Mouse (Mus musculus) forebrain, postnatal 0 days (tissue): ENCODE results near the gene Hmga1. TPM values are rescaled to one million over a fixed set of nuclear protein-coding genes. Genes with fewer than 3 reads are reported as not detected.

Experiments used
- ATAC-seq: fragments of 200-750 bp; cut with Nextera tagmentation; 2 replicates; pipeline ENCODE4 v1.8.0; 2017; ENCODE audit warnings: mild to moderate bottlenecking, moderate library complexity
- DNase-seq: peaks from one replicate; pipeline ENCODE4 v3.0.0-alpha.2; 2015
- H3K27ac ChIP-seq: fragments of 300-500 bp; sonication (generic); 2 replicates; pipeline ENCODE4 v1.5.1; 2014; ENCODE audit warnings: low read depth, mild to moderate bottlenecking, antibody characterized with exemption, low read length, moderate library complexity, mixed read lengths
- H3K27me3 ChIP-seq: fragments of 300-500 bp; sonication (generic); 2 replicates; pipeline ENCODE4 v1.6.1; 2014; ENCODE audit warnings: mild to moderate bottlenecking, low read length, mixed read lengths; ENCODE audit not compliant: insufficient read depth
- H3K36me3 ChIP-seq: fragments of 300-500 bp; sonication (generic); 2 replicates; pipeline ENCODE4 v1.6.1; 2014; ENCODE audit warnings: mild to moderate bottlenecking, moderate library complexity; ENCODE audit not compliant: insufficient read depth
- H3K4me1 ChIP-seq: fragments of 300-500 bp; sonication (generic); 2 replicates; pipeline ENCODE4 v1.6.1; 2014; ENCODE audit warnings: antibody characterized with exemption; ENCODE audit not compliant: insufficient read depth
- H3K4me2 ChIP-seq: fragments of 300-500 bp; sonication (generic); 2 replicates; pipeline ENCODE4 v1.6.1; 2014; ENCODE audit warnings: low read depth, mild to moderate bottlenecking, moderate library complexity
- H3K4me3 ChIP-seq: fragments of 300-500 bp; sonication (generic); 2 replicates; pipeline ENCODE4 v1.5.1; 2014; ENCODE audit warnings: low read depth, low read length, mixed read lengths
- H3K9ac ChIP-seq: fragments of 300-500 bp; sonication (generic); 2 replicates; pipeline ENCODE4 v1.6.1; 2014; ENCODE audit warnings: mild to moderate bottlenecking
- H3K9me3 ChIP-seq: fragments of 300-500 bp; sonication (generic); 2 replicates; pipeline ENCODE4 v1.6.1; 2016; ENCODE audit warnings: low read length
- CTCF ChIP-seq: sonication (generic); IDR thresholded peaks from 2 replicates; pipeline ENCODE4 v1.5.1; 2016; ENCODE audit warnings: antibody characterized with exemption, control low read depth, low read depth
- WGBS: fragments of 180-500 bp; shearing (Covaris S2); extraction: QIAGEN DNeasy Blood & Tissue Kit; methylation state at CpG from one replicate; pipeline ENCODE4 v1.1.7; 2014; 5-methylcytosine and 5-hydroxymethylcytosine counted together
- polyA plus RNA-seq: library from polyadenylated mRNA; unstranded; fragments of >200 nt; fragmentation: Nextera tagmentation; extraction: Ambion mirVana; gene quantifications from 2 replicates; pipeline ENCODE4 v1.2.1, GENCODE M21; 2015
- total RNA-seq: library from RNA; depleted of rRNA; stranded (reverse); fragments of >200 nt; gene quantifications from 2 replicates; pipeline ENCODE4 v1.2.3, GENCODE M21; 2014

Gene Hmga1
- total and polyA plus RNA-seq, 2 experiments from 2014 or later: 99.1 to 122 TPM

DNA sequence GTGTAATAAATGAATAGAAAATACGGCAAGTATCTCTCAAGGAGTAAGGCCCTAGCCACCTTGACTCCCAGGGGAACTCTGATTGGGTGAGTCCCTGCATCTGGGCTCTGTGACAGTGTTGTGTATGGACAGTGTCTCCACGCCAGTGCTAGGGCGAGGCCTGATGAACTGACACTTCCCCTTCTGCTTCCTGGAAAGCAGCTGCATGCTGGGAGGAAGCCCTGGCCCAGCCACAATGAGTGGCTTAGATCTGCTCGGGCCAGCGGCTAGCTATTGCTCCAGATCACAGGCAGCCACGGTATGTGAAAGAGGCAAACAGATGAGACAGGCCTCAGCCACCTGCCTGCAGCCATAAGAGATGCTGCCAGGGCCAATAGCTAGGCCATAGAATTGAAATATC, 29.1 kb upstream of the Hmga1 start:
- Histone ChIP-seq H3K27me3 (no peaks in the 10 kb centered on the region), H3K9me3 (no peaks in the 10 kb centered on the region), H3K9ac (no peak overlapping the region), H3K4me2 (no peak overlapping the region), H3K4me3 (no peak overlapping the region), H3K36me3 (no peaks in the 10 kb centered on the region), H3K4me1 (no peaks in the 10 kb centered on the region), H3K27ac (no peak overlapping the region)
- TF ChIP-seq CTCF: no peak
- 75% methylated on average over 6 of the region's 6 CpGs for WGBS
- DNase-seq: no peak
- ATAC-seq: no peak

DNA sequence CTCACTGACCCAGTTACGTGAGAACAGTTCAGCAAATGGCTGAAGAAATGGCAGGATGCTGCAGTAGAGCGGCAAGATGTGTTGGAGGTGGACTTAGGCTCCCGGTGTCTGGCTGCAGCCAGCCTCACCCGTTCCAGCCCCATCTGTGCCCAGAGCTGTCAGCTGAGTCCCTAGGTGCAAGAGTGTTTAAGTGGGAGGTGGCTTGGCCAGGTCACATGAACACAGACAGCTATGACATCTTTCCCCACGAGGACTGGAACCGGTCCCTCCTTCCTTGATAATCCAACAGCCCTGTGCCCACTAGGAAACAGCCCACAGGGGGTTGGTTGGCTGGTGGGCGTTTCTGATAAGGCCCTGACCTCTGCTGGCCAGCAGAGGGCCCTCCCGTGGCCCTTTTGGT, 28.3 kb upstream of the Hmga1 start:
- ATAC-seq: no peak
- no peak for DNase-seq
- Histone ChIP-seq H3K27me3 (no peaks in the 10 kb centered on the region), H3K27ac (no peak overlapping the region), H3K9ac (no peak overlapping the region), H3K4me3 (no peak overlapping the region), H3K4me1 (no peaks in the 10 kb centered on the region), H3K4me2 (no peak overlapping the region), H3K36me3 (no peaks in the 10 kb centered on the region), H3K9me3 (no peaks in the 10 kb centered on the region)
- 65% methylated on average over 8 of the region's 8 CpGs for WGBS
- 0 out of 2 replicates have a peak, but pooled peaks have one; percentile 9 for TF ChIP-seq CTCF

DNA sequence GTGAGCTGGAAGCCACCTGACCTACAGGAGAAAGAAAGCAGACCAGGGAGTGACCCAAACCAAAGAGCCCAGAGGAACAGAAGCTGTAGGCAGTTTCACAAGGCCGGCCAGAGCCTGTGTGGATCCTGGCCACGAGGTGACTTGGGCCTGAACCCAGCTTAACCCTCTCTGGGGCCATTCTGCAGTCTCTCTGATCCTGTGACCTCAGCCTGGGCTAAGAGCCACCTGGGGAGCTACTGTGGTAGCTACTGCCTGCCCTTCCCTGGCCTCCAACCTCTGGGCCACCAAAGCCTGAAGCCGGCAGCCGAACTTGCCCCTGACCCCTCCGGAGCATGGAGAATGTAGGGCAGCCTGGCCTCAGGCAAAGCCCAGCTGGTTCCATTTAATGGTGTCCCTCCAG, 27.5 kb upstream of the Hmga1 start:
- no peaks in the 10 kb centered on the region for H3K27me3 ChIP-seq
- no peak overlapping the region for H3K9ac ChIP-seq
- no peak for TF ChIP-seq CTCF
- H3K36me3 ChIP-seq: no peaks in the 10 kb centered on the region
- no peaks in the 10 kb centered on the region for H3K4me1 ChIP-seq
- no peaks in the 10 kb centered on the region for H3K9me3 ChIP-seq
- DNase-seq (no peak), ATAC-seq (no peak)
- WGBS: 78% methylated on average over 5 of the region's 5 CpGs
- H3K27ac ChIP-seq: no peak overlapping the region
- no peak overlapping the region for H3K4me2 ChIP-seq
- no peak overlapping the region for H3K4me3 ChIP-seq

DNA sequence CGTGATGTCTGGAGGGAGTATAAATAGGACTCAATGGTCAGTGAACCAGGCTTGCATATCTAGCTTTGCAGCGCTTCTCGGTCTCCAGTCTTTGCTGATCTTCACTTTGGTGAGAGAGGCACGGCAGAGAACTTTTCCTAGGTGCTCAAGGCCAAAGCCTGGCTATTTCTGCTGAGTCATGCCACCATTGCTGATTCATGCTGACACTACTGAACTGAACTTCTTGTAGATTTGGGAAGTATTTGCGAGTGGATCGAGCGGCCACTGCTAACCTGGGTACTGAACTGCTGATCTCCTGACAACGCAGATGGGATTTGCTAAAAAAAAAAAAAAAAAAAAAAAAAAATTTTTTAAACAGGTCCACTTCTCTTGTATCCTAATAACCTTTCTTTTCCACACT, 24.2 kb upstream of the Hmga1 start:
- Histone ChIP-seq H3K9me3 (no peaks in the 10 kb centered on the region), H3K36me3 (no peaks in the 10 kb centered on the region), H3K27ac (no peak overlapping the region), H3K4me1 (no peaks in the 10 kb centered on the region), H3K9ac (no peak overlapping the region), H3K4me3 (no peak overlapping the region), H3K4me2 (no peak overlapping the region), H3K27me3 (no peaks in the 10 kb centered on the region)
- DNase-seq (no peak), ATAC-seq (no peak)
- no peak for TF ChIP-seq CTCF
- WGBS: 90% methylated on average over 8 of the region's 8 CpGs

DNA sequence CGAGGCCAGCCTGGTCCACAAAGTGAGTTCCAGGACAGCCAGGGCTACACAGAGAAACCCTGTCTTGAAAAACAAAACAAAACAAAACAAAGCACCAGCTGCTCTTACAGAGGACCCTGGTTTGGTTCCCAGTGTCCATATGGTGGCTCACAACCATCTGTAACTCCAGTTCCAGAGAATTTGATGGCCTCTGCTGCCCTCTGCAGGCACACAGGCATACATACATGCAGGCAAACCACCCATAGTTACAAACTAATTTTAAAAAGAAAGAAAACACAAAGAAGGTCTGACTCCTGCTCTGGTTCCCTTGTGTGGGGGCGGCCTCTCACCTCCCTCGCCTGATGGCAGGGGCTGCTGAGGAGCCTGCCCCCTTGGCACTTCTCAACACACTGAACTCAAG, 22.9 kb upstream of the Hmga1 start:
- DNase-seq: no peak
- TF ChIP-seq CTCF: peak; percentile 45; the same call in 1 of the 2 replicates
- no peak overlapping the region for H3K9ac ChIP-seq
- H3K4me1 ChIP-seq: no peaks in the 10 kb centered on the region
- H3K9me3 ChIP-seq: no peaks in the 10 kb centered on the region
- no peaks in the 10 kb centered on the region for H3K27me3 ChIP-seq
- H3K4me3 ChIP-seq: no peak overlapping the region
- WGBS: 82% methylated on average over 3 of the region's 3 CpGs
- H3K36me3 ChIP-seq: no peaks in the 10 kb centered on the region
- no peak overlapping the region for H3K27ac ChIP-seq
- ATAC-seq: no peak
- no peak overlapping the region for H3K4me2 ChIP-seq

DNA sequence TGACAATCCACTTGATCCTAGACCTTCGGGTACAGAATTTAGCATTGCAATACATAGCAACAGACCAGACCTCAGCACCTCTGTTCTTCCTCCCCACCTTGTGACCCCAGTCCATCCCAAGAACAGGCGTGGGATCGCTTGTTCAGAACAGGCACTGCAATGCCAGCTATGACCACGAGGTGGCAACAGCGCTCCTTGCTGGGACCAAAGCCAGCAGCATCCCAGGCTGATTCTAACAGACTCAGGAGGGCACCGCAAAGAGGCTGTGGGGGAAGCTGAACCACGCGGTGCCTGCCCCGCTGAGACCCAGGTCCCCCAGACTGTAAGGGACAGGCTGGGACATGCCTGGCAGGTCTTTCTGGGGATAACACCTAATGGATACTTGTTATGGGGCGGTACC, 21.6 kb upstream of the Hmga1 start:
- no peaks in the 10 kb centered on the region for H3K36me3 ChIP-seq
- no peaks in the 10 kb centered on the region for H3K27me3 ChIP-seq
- peak; percentile 100 for TF ChIP-seq CTCF
- ATAC-seq (peak; percentile 79), DNase-seq (peak; percentile 92)
- 5% methylated on average over 10 of the region's 10 CpGs for WGBS
- H3K9ac ChIP-seq: no peak overlapping the region
- no peaks in the 10 kb centered on the region for H3K4me1 ChIP-seq
- no peak overlapping the region for H3K4me3 ChIP-seq
- H3K9me3 ChIP-seq: no peaks in the 10 kb centered on the region
- H3K27ac ChIP-seq: no peak overlapping the region
- H3K4me2 ChIP-seq: no peak overlapping the region

DNA sequence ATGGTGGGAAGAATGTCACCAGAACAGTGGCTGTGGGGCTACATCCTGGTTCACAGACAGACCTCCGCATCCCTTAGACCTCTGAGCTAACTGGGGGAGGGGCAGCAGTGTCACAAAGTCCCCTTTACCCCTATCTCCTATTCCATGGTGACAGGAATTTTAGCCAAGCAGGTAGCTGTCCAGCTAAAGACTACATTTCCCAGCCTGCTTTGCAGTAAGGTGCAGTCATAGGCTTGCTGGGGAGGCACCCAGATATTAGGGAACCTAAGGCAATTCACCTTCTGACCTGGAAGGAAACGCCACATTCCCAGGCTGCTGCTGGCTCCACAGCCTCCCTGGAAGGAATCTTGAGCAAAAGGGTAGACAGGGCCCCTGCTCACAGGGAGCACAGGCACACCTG, 15.0 kb upstream of the Hmga1 start:
- DNase-seq: no peak
- Histone ChIP-seq H3K9ac (no peak overlapping the region), H3K27me3 (no peaks in the 10 kb centered on the region), H3K36me3 (no peaks in the 10 kb centered on the region), H3K9me3 (no peaks in the 10 kb centered on the region), H3K27ac (no peak overlapping the region), H3K4me3 (no peak overlapping the region), H3K4me1 (no peaks in the 10 kb centered on the region), H3K4me2 (no peak overlapping the region)
- no peak for TF ChIP-seq CTCF
- ATAC-seq: no peak
- 83% methylated on average over 2 of the region's 2 CpGs for WGBS

DNA sequence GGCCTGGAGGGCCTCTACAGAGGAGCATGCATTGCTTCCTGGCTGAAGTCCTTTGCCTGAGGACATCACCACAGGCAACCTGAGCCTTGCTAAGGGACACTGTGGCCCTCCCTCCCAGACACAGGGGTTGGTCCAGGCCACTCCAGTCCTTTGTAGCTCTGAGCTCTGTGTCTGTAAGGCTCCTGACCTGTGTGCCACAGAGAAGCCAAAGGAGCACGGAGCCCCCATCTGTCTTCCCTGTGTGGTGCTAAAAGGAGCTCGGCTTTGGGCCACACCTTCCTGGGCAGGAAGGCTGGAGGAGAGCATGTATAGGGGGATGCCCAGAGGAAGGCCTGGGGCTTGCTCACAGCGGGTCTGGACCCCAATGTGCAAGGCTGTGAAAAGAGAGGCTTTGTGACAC, 14.3 kb upstream of the Hmga1 start:
- no peak for DNase-seq
- Histone ChIP-seq H3K9me3 (no peaks in the 10 kb centered on the region), H3K4me1 (no peaks in the 10 kb centered on the region), H3K27me3 (no peaks in the 10 kb centered on the region), H3K9ac (no peak overlapping the region), H3K36me3 (no peaks in the 10 kb centered on the region), H3K4me3 (no peak overlapping the region), H3K4me2 (no peak overlapping the region), H3K27ac (no peak overlapping the region)
- no peak for ATAC-seq
- 89% methylated on average over 3 of the region's 3 CpGs for WGBS
- TF ChIP-seq CTCF: no peak
